Mouse (Mus musculus): ENCODE measurements around the gene Camk2g.

DNA sequence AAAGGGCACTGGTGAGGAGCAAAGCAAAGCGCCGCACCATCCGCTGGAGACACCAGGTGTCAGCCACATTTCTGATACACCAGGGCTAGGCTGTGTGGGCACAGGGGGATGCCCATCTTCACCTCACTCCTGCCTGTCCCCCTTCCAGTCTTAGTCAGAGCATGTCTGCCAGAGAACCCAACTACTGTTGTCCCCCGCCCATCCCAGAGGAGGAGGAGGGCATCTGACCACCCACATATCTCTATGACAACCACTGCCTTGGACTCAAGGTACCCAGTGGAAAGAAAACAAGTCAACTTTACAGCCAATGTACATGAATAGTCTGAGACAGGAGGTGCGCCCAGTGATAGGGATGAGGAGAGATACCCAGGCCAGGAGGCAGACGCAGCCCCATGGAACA, 2.9 kb downstream of the Camk2g start:
- TF ChIP-seq CEBPB (IDR thresholded peaks at IDR 0.05; ENCODE audit: insufficient read depth, poor library complexity, severe bottlenecking): no peak
- TF ChIP-seq POLR2AphosphoS2 (IDR thresholded peaks at IDR 0.05; ENCODE audit: insufficient read length, low read depth): no peak
- no peak for TF ChIP-seq POLR2A (IDR thresholded peaks at IDR 0.05; ENCODE audit: insufficient read length, low read depth)
- no peak for TF ChIP-seq SRF (IDR thresholded peaks at IDR 0.05; ENCODE audit: control insufficient read depth, insufficient read length, low read depth)

Data from myocyte (in vitro differentiated cells).